Mouse (Mus musculus) MEL (cell line): ENCODE measurements at regions not wholly inside any gene's neighbourhood (a gene's known extent, or its start where the extent isn't known, plus 50 kb on each side); places are given as distances from the start of the nearest gene placed in this dataset.

Experiments used
- CTCF ChIP-seq, 3 experiments: IDR thresholded peaks in 2 of 3; conservative IDR thresholded peaks in 1 of 3; 2 replicates each; pipeline ENCODE4 v1.5.1; 2011 to 2012; ENCODE audit warnings: low read length in 3 of 3, low read depth in 2 of 3, mild to moderate bottlenecking in 2 of 3, improper control_type of control experiment in 1 of 3, inconsistent platforms in 1 of 3, mixed read lengths in 1 of 3, moderate library complexity in 1 of 3; ENCODE audit not compliant: control insufficient read depth in 1 of 3, insufficient read depth in 1 of 3, poor library complexity in 1 of 3, severe bottlenecking in 1 of 3
- ELF1 ChIP-seq: IDR thresholded peaks from 2 replicates; pipeline ENCODE4 v1.6.1; 2014; ENCODE audit warnings: low read depth, mild to moderate bottlenecking, inconsistent platforms, low read length, improper control_type of control experiment, moderate library complexity
- EP300 ChIP-seq, 2 experiments: IDR thresholded peaks; 2 replicates each; pipeline ENCODE4 v1.6.1; 2011; ENCODE audit warnings: improper control_type of control experiment in 2 of 2, low read length in 2 of 2, low read depth in 1 of 2, mild to moderate bottlenecking in 1 of 2
- POLR2A ChIP-seq, 2 experiments: IDR thresholded peaks; 2 replicates each; pipeline ENCODE4 v1.6.1; 2011 to 2012; ENCODE audit warnings: low read length in 2 of 2, mild to moderate bottlenecking in 2 of 2, control low read depth in 1 of 2, improper control_type of control experiment in 1 of 2, low read depth in 1 of 2, moderate library complexity in 1 of 2; ENCODE audit not compliant: control insufficient read depth in 1 of 2, insufficient read depth in 1 of 2, poor library complexity in 1 of 2
- POLR2AphosphoS2 ChIP-seq: IDR thresholded peaks from 2 replicates; pipeline ENCODE4 v1.6.1; 2011; ENCODE audit warnings: low read length, improper control_type of control experiment
- USF1 ChIP-seq: IDR thresholded peaks from 2 replicates; pipeline ENCODE4 v1.6.1; 2014; ENCODE audit warnings: low read depth, mild to moderate bottlenecking, inconsistent platforms, low read length, improper control_type of control experiment, moderate library complexity
- ZNF384 ChIP-seq: IDR thresholded peaks from 2 replicates; pipeline ENCODE4 v1.6.1; 2012; ENCODE audit warnings: low read depth, mild to moderate bottlenecking, inconsistent platforms, low read length, improper control_type of control experiment

GRCm38 (mm10) chr1:34733026-34733913 is 109.6 kb downstream of the Fam168b start:
- TF ChIP-seq ZNF384 (no peak), USF1 (no peak), ELF1 (no peak), CTCF (IDR thresholded peaks at IDR 0.05 in 2 of 3, conservative IDR thresholded peaks at IDR 0.05 in 1 of 3; ENCODE audit: control insufficient read depth in 1 of 3, insufficient read depth in 1 of 3, low read depth in 2 of 3, low read length in 3 of 3, poor library complexity in 1 of 3, severe bottlenecking in 1 of 3) (no peak), EP300 (IDR thresholded peaks at IDR 0.05; ENCODE audit: low read depth in 1 of 2, low read length in 2 of 2) (no peak), POLR2AphosphoS2 (no peak), POLR2A (IDR thresholded peaks at IDR 0.05; ENCODE audit: control insufficient read depth in 1 of 2, insufficient read depth in 1 of 2, low read depth in 1 of 2, low read length in 2 of 2, poor library complexity in 1 of 2) (no peak)
